Mouse (Mus musculus) liver, embryonic 14.5 days (tissue): ENCODE results near the gene Macf1. TPM values are rescaled to one million over a fixed set of nuclear protein-coding genes. Genes with fewer than 3 reads are reported as not detected.

Experiments used
- ATAC-seq: fragments of 200-750 bp; cut with Nextera tagmentation; 2 replicates; pipeline ENCODE4 v1.8.0; 2017; ENCODE audit warnings: moderate number of reproducible peaks, mild to moderate bottlenecking, moderate library complexity; ENCODE audit not compliant: insufficient read depth
- DNase-seq, 3 experiments: peaks; one replicate each; pipeline ENCODE4 v3.0.0-alpha.2; 2012 to 2013; ENCODE audit warnings: low read depth in 3 of 3, low spot score in 3 of 3
- H3K27ac ChIP-seq: fragments of 300-500 bp; sonication (generic); 2 replicates; pipeline ENCODE4 v1.5.1; 2014; ENCODE audit warnings: moderate library complexity, mild to moderate bottlenecking, control low read depth, inconsistent platforms
- H3K27me3 ChIP-seq: fragments of 300-500 bp; sonication (generic); 2 replicates; pipeline ENCODE4 v1.6.1; 2014; ENCODE audit warnings: mild to moderate bottlenecking, low read length, moderate library complexity; ENCODE audit not compliant: control insufficient read depth, insufficient read depth
- H3K36me3 ChIP-seq: fragments of 300-500 bp; sonication (generic); replicated peaks from 2 replicates; pipeline ENCODE4 v1.6.1; 2014; ENCODE audit warnings: low read depth; ENCODE audit not compliant: control insufficient read depth, insufficient read depth
- H3K4me1 ChIP-seq, 2 experiments: fragments of 200-500 bp in 1 of 2; fragments of 300-500 bp in 1 of 2; sonication (generic) in 1 of 2; replicated peaks; 2 replicates each; pipeline ENCODE4 v1.6.1; 2012 to 2014; ENCODE audit warnings: antibody characterized with exemption in 1 of 2, inconsistent platforms in 1 of 2, low read length in 1 of 2; ENCODE audit not compliant: control insufficient read depth in 2 of 2, insufficient read depth in 2 of 2
- H3K4me2 ChIP-seq: fragments of 300-500 bp; sonication (generic); 2 replicates; pipeline ENCODE4 v1.6.1; 2014; ENCODE audit warnings: low read depth, mild to moderate bottlenecking, control low read depth, moderate library complexity
- H3K4me3 ChIP-seq, 2 experiments: fragments of 200-500 bp in 1 of 2; fragments of 300-500 bp in 1 of 2; sonication (generic) in 1 of 2; 2 replicates each; pipeline ENCODE4 v1.5.1; 2012 to 2014; ENCODE audit warnings: low read depth in 2 of 2, low read length in 2 of 2, mild to moderate bottlenecking in 2 of 2, control low read depth in 1 of 2, inconsistent platforms in 1 of 2, moderate library complexity in 1 of 2; ENCODE audit not compliant: insufficient read depth in 1 of 2
- H3K9ac ChIP-seq: fragments of 300-500 bp; sonication (generic); replicated peaks from 2 replicates; pipeline ENCODE4 v1.6.1; 2014; ENCODE audit warnings: mild to moderate bottlenecking, control low read depth, moderate library complexity
- H3K9me3 ChIP-seq: fragments of 300-500 bp; sonication (generic); 2 replicates; pipeline ENCODE4 v1.6.1; 2016; ENCODE audit warnings: low read length, mixed read lengths; ENCODE audit not compliant: control insufficient read depth
- CTCF ChIP-seq: IDR thresholded peaks from 2 replicates; pipeline ENCODE4 v1.5.1; 2016; ENCODE audit warnings: antibody characterized with exemption, low read depth, control low read depth
- EP300 ChIP-seq: IDR thresholded peaks from 2 replicates; pipeline ENCODE4 v1.6.1; 2016; ENCODE audit warnings: antibody characterized with exemption, low read depth
- WGBS: fragments of 180-500 bp; shearing (Covaris S2); extraction: QIAGEN DNeasy Blood & Tissue Kit; methylation state at CpG from one replicate; pipeline ENCODE4 v1.1.7; 2014; ENCODE audit not compliant: insufficient replicate concordance; 5-methylcytosine and 5-hydroxymethylcytosine counted together
- polyA plus RNA-seq, 2 experiments: library from polyadenylated mRNA; depleted of rRNA in 1 of 2; stranded (reverse) in 1 of 2; unstranded in 1 of 2; fragments of >200 nt; fragmentation: Nextera tagmentation in 1 of 2; extraction: Ambion mirVana in 1 of 2; gene quantifications; 2 replicates each; pipeline versions ENCODE4 v1.2.1 to v1.2.3; 2012 to 2014

The Macf1 gene
- polyA plus RNA-seq, 2 experiments, result 13.4 to 15.1 TPM

GRCm38 (mm10) chr4:123685506-123686242 lies 1.5 kb upstream of the Macf1 start:
- Histone ChIP-seq H3K36me3 (no peaks in the 10 kb centered on the region), H3K4me3 (no peak overlapping the region), H3K4me1 (no peaks in the 10 kb centered on the region), H3K4me2 (no peak overlapping the region), H3K9me3 (no peaks in the 10 kb centered on the region), H3K27ac (no peak overlapping the region), H3K9ac (no peak overlapping the region), H3K27me3 (peaks cover 30% of the 10 kb centered on the region)
- no peak for DNase-seq
- TF ChIP-seq CTCF (no peak), EP300 (no peak)
- ATAC-seq, result no peak
- WGBS, result 52% methylated on average over 8 of the region's 8 CpGs

DNA sequence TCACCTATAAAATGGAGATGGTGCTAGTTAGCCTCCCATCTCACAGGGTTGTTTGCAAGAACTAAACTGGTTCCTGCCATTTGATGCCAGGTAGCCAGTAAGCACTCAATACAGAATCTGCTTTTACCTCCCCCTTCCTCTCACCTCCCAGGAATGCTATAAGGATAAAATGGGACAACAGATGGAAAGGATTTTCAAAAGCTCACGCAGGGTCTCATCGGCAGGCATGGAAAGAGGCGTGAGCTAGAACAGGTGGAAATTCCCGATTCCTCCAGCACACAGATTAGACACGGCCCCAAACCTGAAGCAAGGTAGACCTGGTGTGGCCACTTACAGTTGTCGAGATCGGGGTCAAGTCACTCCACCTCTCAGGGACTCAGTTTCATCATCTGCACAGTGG lies 886 bp upstream of the Macf1 start:
- peaks cover 30% of the 10 kb centered on the region for H3K27me3 ChIP-seq

GRCm38 (mm10) chr4:123682291-123682690 lies 1.9 kb downstream of the Macf1 start:
- Histone ChIP-seq H3K9ac (no peak overlapping the region), H3K4me2 (no peak overlapping the region), H3K4me1 (no peaks in the 10 kb centered on the region), H3K36me3 (no peaks in the 10 kb centered on the region), H3K4me3 (no peak overlapping the region), H3K27ac (no peak overlapping the region), H3K27me3 (peaks cover 23% of the 10 kb centered on the region), H3K9me3 (no peaks in the 10 kb centered on the region)
- DNase-seq, result no peak
- ATAC-seq, result no peak
- TF ChIP-seq CTCF, result no peak
- TF ChIP-seq EP300, result no peak
- WGBS, result 72% methylated on average over 8 of the region's 8 CpGs

More for the DNA sequence above, 886 bp upstream of the Macf1 start:
- no peak overlapping the region for H3K4me3 ChIP-seq
- no peaks in the 10 kb centered on the region for H3K36me3 ChIP-seq
- 64% methylated on average over 7 of the region's 7 CpGs for WGBS
- DNase-seq (no peak), ATAC-seq (no peak)
- no peak overlapping the region for H3K27ac ChIP-seq
- no peaks in the 10 kb centered on the region for H3K9me3 ChIP-seq
- H3K9ac ChIP-seq, result no peak overlapping the region
- no peaks in the 10 kb centered on the region for H3K4me1 ChIP-seq
- H3K4me2 ChIP-seq, result no peak overlapping the region
- TF ChIP-seq EP300, result no peak
- no peak for TF ChIP-seq CTCF

GRCm38 (mm10) chr4:123680962-123681361 lies 3.2 kb downstream of the Macf1 start:
- Histone ChIP-seq H3K36me3 (no peaks in the 10 kb centered on the region), H3K4me1 (no peaks in the 10 kb centered on the region), H3K9me3 (no peaks in the 10 kb centered on the region), H3K4me2 (no peak overlapping the region), H3K4me3 (no peak overlapping the region), H3K27me3 (peaks cover 10% of the 10 kb centered on the region), H3K27ac (no peak overlapping the region), H3K9ac (no peak overlapping the region)
- WGBS, result 26% methylated on average over 7 of the region's 7 CpGs
- ATAC-seq (no peak), DNase-seq (no peak)
- TF ChIP-seq CTCF (no peak), EP300 (no peak)

DNA sequence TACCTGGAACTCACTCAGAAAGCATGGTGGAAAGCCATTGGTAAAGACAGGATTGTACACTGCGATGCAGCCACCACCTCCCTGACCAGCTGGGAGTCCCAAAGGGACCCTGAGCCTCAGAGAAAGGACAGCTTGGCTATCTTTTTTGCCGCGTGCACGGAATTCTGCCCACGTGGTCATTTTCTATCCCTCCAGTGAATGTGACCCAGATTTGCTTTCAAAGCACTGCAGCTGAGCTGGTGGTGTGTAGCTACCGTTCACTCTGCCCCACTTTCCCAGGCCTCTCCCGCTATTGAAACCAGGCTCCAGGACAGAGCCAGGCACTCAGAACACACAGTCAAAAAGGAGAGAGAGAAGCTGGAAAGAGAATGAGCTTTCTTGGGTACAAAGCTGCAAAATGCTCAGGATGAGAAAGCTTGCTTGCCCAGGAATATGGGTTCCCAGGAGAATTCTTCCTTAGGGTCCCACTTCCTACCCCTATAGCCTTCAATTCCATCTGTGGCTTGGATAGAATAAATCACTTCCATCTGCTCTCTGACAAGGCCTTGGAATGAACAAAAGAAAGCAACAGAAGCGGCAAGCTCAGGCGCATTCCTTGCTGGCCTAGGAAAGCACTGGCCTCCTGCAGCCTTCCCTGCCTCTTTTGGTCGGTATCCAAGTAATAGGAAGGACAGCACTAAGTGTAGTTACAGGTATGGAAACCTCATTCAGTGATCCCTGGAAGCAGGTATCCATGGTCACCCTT lies 6.9 kb downstream of the Macf1 start:
- ATAC-seq, result no peak

More for the DNA sequence above, 6.9 kb downstream of the Macf1 start:
- Histone ChIP-seq H3K4me1 (no peaks in the 10 kb centered on the region), H3K9me3 (no peaks in the 10 kb centered on the region), H3K27ac (no peak overlapping the region), H3K36me3 (no peaks in the 10 kb centered on the region), H3K4me2 (no peak overlapping the region), H3K9ac (no peak overlapping the region), H3K4me3 (no peak overlapping the region), H3K27me3 (no peaks in the 10 kb centered on the region)
- DNase-seq, result no peak
- TF ChIP-seq EP300 (no peak), CTCF (no peak)
- 72% methylated on average over 10 of the region's 10 CpGs for WGBS
